Comparison of ENCODE assay signal across 8 mouse cellular contexts in the genomic region with DNA sequence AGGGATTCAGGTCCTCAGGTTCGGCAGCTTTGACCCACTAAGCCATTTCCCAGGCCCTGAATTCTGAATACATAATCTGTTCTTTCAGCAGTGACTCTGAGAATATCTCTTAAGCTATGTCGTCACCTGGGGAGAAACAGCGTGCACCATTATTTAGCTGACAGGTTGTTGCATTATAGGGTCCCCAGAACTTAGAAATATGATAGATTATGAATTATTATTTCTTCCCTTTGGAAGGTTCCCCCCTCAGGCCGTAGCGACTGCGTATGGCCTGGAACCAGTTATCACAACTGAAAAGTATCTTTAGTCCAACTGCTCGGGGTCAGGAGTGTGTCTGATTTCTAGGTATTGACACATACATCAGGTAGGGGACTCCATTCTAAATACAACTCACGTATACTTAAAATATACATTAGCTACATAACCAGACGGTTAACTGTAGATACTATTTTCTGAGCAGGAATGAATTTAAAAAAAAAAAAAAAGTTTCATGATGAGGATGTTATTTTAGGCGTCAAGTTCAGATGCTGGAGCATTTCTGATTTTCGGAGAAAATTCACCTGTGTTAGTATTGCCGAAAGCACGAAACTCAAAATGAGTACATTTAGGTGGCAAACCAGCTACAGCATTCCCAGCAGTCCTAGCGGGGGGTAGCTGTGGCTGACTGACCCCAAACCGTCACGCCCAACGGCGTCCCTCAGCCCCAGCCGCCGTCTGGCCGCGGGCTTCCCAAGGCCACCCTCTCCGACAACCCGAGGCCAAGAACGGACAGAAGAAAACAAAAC. TPM values are rescaled to one million over a fixed set of nuclear protein-coding genes. Genes with fewer than 3 reads are reported as not detected.
A peak's percentile ranks its signal among the peaks of the same experiment; 100 is the strongest.
DNase-seq lines count a peak whose midpoint lies in the region; ATAC-seq and TF ChIP-seq lines count a peak whose summit lies in the region.

No protein-coding gene starts in this region.

- 4% methylated on average over 25 of the region's 25 CpGs for WGBS in heart, embryonic 15.5 days
- WGBS in heart, postnatal 0 days: 3% methylated on average over 25 of the region's 25 CpGs
- 12% methylated on average over 25 of the region's 25 CpGs for WGBS in midbrain, embryonic 12.5 days

- peak overlapping the region; percentile 83 for H3K9ac ChIP-seq in heart, embryonic 15.5 days
- H3K9ac ChIP-seq in heart, postnatal 0 days (replicated peaks; ENCODE audit: low read depth, low read length): peak overlapping the region; percentile 63
- peak overlapping the region; percentile 79 for H3K9ac ChIP-seq in midbrain, embryonic 12.5 days (replicated peaks)

- H3K4me2 ChIP-seq in heart, embryonic 15.5 days: peak overlapping the region; percentile 72
- H3K4me2 ChIP-seq in heart, postnatal 0 days (ENCODE audit: low read depth, low read length): peak overlapping the region; percentile 77
- peak overlapping the region; percentile 72 for H3K4me2 ChIP-seq in midbrain, embryonic 12.5 days (replicated peaks)

- peaks cover 6% of the 10 kb centered on the region for H3K36me3 ChIP-seq in heart, embryonic 15.5 days
- H3K36me3 ChIP-seq in heart, postnatal 0 days (replicated peaks; ENCODE audit: control insufficient read depth, insufficient read depth, low read length): peaks cover 22% of the 10 kb centered on the region
- H3K36me3 ChIP-seq in midbrain, embryonic 12.5 days: peaks cover 14% of the 10 kb centered on the region; the same call in 1 of the 2 replicates

- peaks cover 20% of the 10 kb centered on the region for H3K4me1 ChIP-seq in heart, embryonic 15.5 days (replicated peaks)
- H3K4me1 ChIP-seq in heart, postnatal 0 days (ENCODE audit: control insufficient read depth, insufficient read depth): peaks cover 12% of the 10 kb centered on the region; the same call in 1 of the 2 replicates
- peaks cover 14% of the 10 kb centered on the region for H3K4me1 ChIP-seq in midbrain, embryonic 12.5 days

- ATAC-seq in heart, embryonic 15.5 days (replicated peaks; ENCODE audit: insufficient number of reproducible peaks, insufficient read depth, low FRiP score, low read depth): peak; percentile 66; the same call in 1 of the 2 replicates
- peak; percentile 45 for ATAC-seq in heart, postnatal 0 days (ENCODE audit: insufficient read depth, low read depth)
- ATAC-seq in midbrain, embryonic 12.5 days (ENCODE audit: low FRiP score, low read depth): no peak; the same call in 1 of the 2 replicates

- no peaks in the 10 kb centered on the region for H3K9me3 ChIP-seq in heart, embryonic 15.5 days (replicated peaks)
- H3K9me3 ChIP-seq in heart, postnatal 0 days (replicated peaks; ENCODE audit: control insufficient read depth, low read length): no peaks in the 10 kb centered on the region
- no peaks in the 10 kb centered on the region for H3K9me3 ChIP-seq in midbrain, embryonic 12.5 days

- no peaks in the 10 kb centered on the region for H3K27me3 ChIP-seq in heart, embryonic 15.5 days
- H3K27me3 ChIP-seq in heart, postnatal 0 days (ENCODE audit: control insufficient read depth, insufficient read depth, low read length): no peaks in the 10 kb centered on the region
- no peaks in the 10 kb centered on the region for H3K27me3 ChIP-seq in midbrain, embryonic 12.5 days

- H3K27ac ChIP-seq in heart, embryonic 15.5 days: peak overlapping the region; percentile 97
- peak overlapping the region; percentile 96 for H3K27ac ChIP-seq in heart, postnatal 0 days (ENCODE audit: low read depth)
- H3K27ac ChIP-seq in midbrain, embryonic 12.5 days (replicated peaks): peak overlapping the region; percentile 96

- TF ChIP-seq EP300 in heart, postnatal 0 days (IDR thresholded peaks at IDR 0.05; ENCODE audit: low read depth): no peak

- no peak for DNase-seq in heart, adult 18-20 months
- DNase-seq in MN1 (ENCODE audit: low spot score): peak; percentile 26
- no peak for DNase-seq in heart, postnatal 0 days (ENCODE audit: low spot score)
- DNase-seq in right cerebral cortex, postnatal 14 days: no peak
- DNase-seq in testis, postnatal 10 days (ENCODE audit: low spot score): no peak
- no peak for DNase-seq in embryo, embryonic 11 days

- peak overlapping the region; percentile 81 for H3K4me3 ChIP-seq in heart, embryonic 15.5 days
- peak overlapping the region; percentile 65 for H3K4me3 ChIP-seq in heart, postnatal 0 days (ENCODE audit: low read depth, low read length)
- H3K4me3 ChIP-seq in midbrain, embryonic 12.5 days: peak overlapping the region; percentile 59

- no peak for TF ChIP-seq CTCF in heart, postnatal 0 days (IDR thresholded peaks at IDR 0.05; ENCODE audit: low read depth)

RNA-seq across cellular contexts. Expression of a gene that starts 0.5 kb away (rescaled TPM):
- polyA plus RNA-seq in heart, embryonic 15.5 days (2015; fragmentation: Nextera tagmentation; extraction: Ambion mirVana): 42.5 and 45.8 TPM in 2 replicates
- total RNA-seq in heart, adult 18-20 months (2021): under 1 TPM; 0.44 to 0.62 TPM
- 10.8 and 11.4 TPM in 2 replicates for total RNA-seq in heart, postnatal 0 days (2014; rRNA removed; ENCODE audit: low replicate concordance)
- polyA plus RNA-seq in heart, postnatal 0 days (2015; fragmentation: Nextera tagmentation; extraction: Ambion mirVana): 11.6 and 12.0 TPM in 2 replicates
- 58.1 and 58.5 TPM in 2 replicates for polyA plus RNA-seq in midbrain, embryonic 12.5 days (2016; fragmentation: Nextera tagmentation; extraction: Ambion mirVana)
